Mouse (Mus musculus): ENCODE data around the gene Polr3b. TPM values are rescaled to one million over a fixed set of nuclear protein-coding genes. Genes with fewer than 3 reads are reported as not detected.

The Polr3b gene
- polyA plus RNA-seq (2017; shearing (Covaris generic)), result 32.2 TPM

GRCm38 (mm10) chr10:84621826-84622790 lies at the start of gene Polr3b:
TSS of gene Polr3b (plus strand) at chr10:84622292.

GRCm38 (mm10) chr10:84576395-84577070 lies 45.6 kb upstream of the Polr3b start, which contains the start of gene Tcp11l2:
TSS of gene Tcp11l2 (plus strand) at chr10:84576626.

GRCm38 (mm10) chr10:84755786-84756203 lies 133.7 kb downstream of the Polr3b start, which contains the start of gene Rfx4:
TSS of gene Rfx4 (plus strand) at chr10:84756062.

Other genes with a start within 250 kb of the Polr3b start
- not detected for gene Nuak1, start 181.7 kb upstream of the Polr3b start, polyA plus RNA-seq (2017; shearing (Covaris generic))
- gene Ckap4, start 88.2 kb upstream of the Polr3b start, polyA plus RNA-seq (2017; shearing (Covaris generic)), result not detected
- 189 TPM for gene Tcp11l2, start 45.7 kb upstream of the Polr3b start, polyA plus RNA-seq (2017; shearing (Covaris generic))
- gene Rfx4, start 133.8 kb downstream of the Polr3b start, polyA plus RNA-seq (2017; shearing (Covaris generic)), result not detected